Mouse (Mus musculus) intestine, embryonic 14.5 days (tissue): Measurements from ENCODE around the gene Zfyve19. TPM values are rescaled to one million over a fixed set of nuclear protein-coding genes. Genes with fewer than 3 reads are reported as not detected.

Source experiments
- ATAC-seq: fragments of 200-750 bp; cut with Nextera tagmentation; replicated peaks from 2 replicates; pipeline ENCODE4 v1.8.0; 2017; ENCODE audit warnings: low read depth, moderate number of reproducible peaks, moderate TSS enrichment, moderate library complexity; ENCODE audit not compliant: low FRiP score, low TSS enrichment
- DNase-seq: peaks from one replicate; pipeline ENCODE4 v3.0.0-alpha.2; 2018; ENCODE audit warnings: low spot score
- H3K27ac ChIP-seq: fragments of 300-500 bp; sonication (generic); 2 replicates; pipeline ENCODE4 v1.5.1; 2014; ENCODE audit warnings: low read depth, mild to moderate bottlenecking, control low read depth
- H3K27me3 ChIP-seq: fragments of 300-500 bp; sonication (generic); replicated peaks from 2 replicates; pipeline ENCODE4 v1.6.1; 2014; ENCODE audit warnings: low read length, control low read depth; ENCODE audit not compliant: control insufficient read depth, insufficient read depth
- H3K36me3 ChIP-seq: fragments of 300-500 bp; sonication (generic); 2 replicates; pipeline ENCODE4 v1.6.1; 2014; ENCODE audit warnings: low read length, control low read depth; ENCODE audit not compliant: control insufficient read depth, insufficient read depth
- H3K4me1 ChIP-seq: fragments of 300-500 bp; sonication (generic); replicated peaks from 2 replicates; pipeline ENCODE4 v1.6.1; 2014; ENCODE audit warnings: low read length, control low read depth, mixed read lengths; ENCODE audit not compliant: control insufficient read depth, insufficient read depth
- H3K4me2 ChIP-seq: fragments of 300-500 bp; sonication (generic); 2 replicates; pipeline ENCODE4 v1.6.1; 2014; ENCODE audit warnings: low read length
- H3K4me3 ChIP-seq: fragments of 300-500 bp; sonication (generic); 2 replicates; pipeline ENCODE4 v1.5.1; 2014; ENCODE audit warnings: low read depth, low read length, control low read depth, mixed read lengths
- H3K9ac ChIP-seq: fragments of 300-500 bp; sonication (generic); 2 replicates; pipeline ENCODE4 v1.6.1; 2014; ENCODE audit warnings: mild to moderate bottlenecking, low read length
- H3K9me3 ChIP-seq: fragments of 300-500 bp; sonication (generic); 2 replicates; pipeline ENCODE4 v1.6.1; 2016; ENCODE audit warnings: low read length, control low read depth; ENCODE audit not compliant: control insufficient read depth
- WGBS: fragments of 180-500 bp; shearing (Covaris S2); extraction: QIAGEN DNeasy Blood & Tissue Kit; methylation state at CpG from one replicate; pipeline ENCODE4 v1.1.7; 2014; 5-methylcytosine and 5-hydroxymethylcytosine counted together
- polyA plus RNA-seq: library from polyadenylated mRNA; unstranded; fragments of >200 nt; fragmentation: Nextera tagmentation; extraction: Ambion mirVana; gene quantifications from 2 replicates; pipeline ENCODE4 v1.2.1, GENCODE M21; 2014

Zfyve19 gene
- polyA plus RNA-seq, 1 experiment from 2014 or later: 44.2 TPM

- no peak for DNase-seq
- ATAC-seq: no peak
- Histone ChIP-seq H3K36me3 (peaks cover 39% of the 10 kb centered on the region), H3K9me3 (no peaks in the 10 kb centered on the region), H3K27me3 (no peaks in the 10 kb centered on the region), H3K9ac (no peak overlapping the region), H3K4me3 (no peak overlapping the region), H3K27ac (no peak overlapping the region), H3K4me2 (no peak overlapping the region), H3K4me1 (no peaks in the 10 kb centered on the region)
- WGBS: 86% methylated on average over 7 of the region's 7 CpGs
Measured at GRCm38 (mm10) chr2:119182914-119183313, 25.5 kb upstream of the Zfyve19 start.

GRCm38 (mm10) chr2:119189029-119189710 lies 19.2 kb upstream of the Zfyve19 start:
- DNase-seq: peak; percentile 98
- Histone ChIP-seq H3K9me3 (no peaks in the 10 kb centered on the region), H3K9ac (no peak overlapping the region), H3K4me2 (peak overlapping the region; percentile 63), H3K27me3 (no peaks in the 10 kb centered on the region), H3K4me3 (peak overlapping the region; percentile 23), H3K27ac (no peak overlapping the region), H3K4me1 (peaks cover 3% of the 10 kb centered on the region; the same call in 1 of the 2 replicates), H3K36me3 (peaks cover 6% of the 10 kb centered on the region)
- 6% methylated on average over 15 of the region's 15 CpGs for WGBS
- peak; percentile 84 for ATAC-seq

GRCm38 (mm10) chr2:119190969-119191368 lies 17.4 kb upstream of the Zfyve19 start:
- no peak overlapping the region for H3K9ac ChIP-seq
- H3K4me1 ChIP-seq: peaks cover 3% of the 10 kb centered on the region; the same call in 1 of the 2 replicates
- DNase-seq: no peak
- no peaks in the 10 kb centered on the region for H3K36me3 ChIP-seq
- no peak for ATAC-seq
- H3K27me3 ChIP-seq: no peaks in the 10 kb centered on the region
- no peak overlapping the region for H3K4me2 ChIP-seq
- no peak overlapping the region for H3K27ac ChIP-seq
- no peaks in the 10 kb centered on the region for H3K9me3 ChIP-seq
- 80% methylated on average over 5 of the region's 5 CpGs for WGBS
- no peak overlapping the region for H3K4me3 ChIP-seq

GRCm38 (mm10) chr2:119194140-119194539 lies 14.3 kb upstream of the Zfyve19 start:
- 85% methylated on average over 5 of the region's 5 CpGs for WGBS
- Histone ChIP-seq H3K36me3 (no peaks in the 10 kb centered on the region), H3K4me3 (no peak overlapping the region), H3K27me3 (no peaks in the 10 kb centered on the region), H3K27ac (no peak overlapping the region), H3K9me3 (no peaks in the 10 kb centered on the region), H3K9ac (no peak overlapping the region), H3K4me2 (no peak overlapping the region), H3K4me1 (peaks cover 1% of the 10 kb centered on the region; the same call in 1 of the 2 replicates)
- DNase-seq (no peak), ATAC-seq (no peak)

- ATAC-seq (no peak), DNase-seq (no peak)
- Histone ChIP-seq H3K36me3 (no peaks in the 10 kb centered on the region), H3K27ac (no peak overlapping the region), H3K4me1 (no peaks in the 10 kb centered on the region), H3K9ac (no peak overlapping the region), H3K4me2 (no peak overlapping the region), H3K4me3 (no peak overlapping the region), H3K9me3 (no peaks in the 10 kb centered on the region), H3K27me3 (no peaks in the 10 kb centered on the region)
- 50% methylated on average over 4 of the region's 4 CpGs for WGBS
Measured at GRCm38 (mm10) chr2:119196316-119197108, 11.9 kb upstream of the Zfyve19 start.

GRCm38 (mm10) chr2:119197493-119197892 lies 10.9 kb upstream of the Zfyve19 start:
- H3K36me3 ChIP-seq: no peaks in the 10 kb centered on the region
- no peak for ATAC-seq
- no peak for DNase-seq
- WGBS: 77% methylated on average over 1 of the region's 1 CpGs
- no peak overlapping the region for H3K9ac ChIP-seq
- no peak overlapping the region for H3K27ac ChIP-seq
- H3K4me2 ChIP-seq: no peak overlapping the region
- no peak overlapping the region for H3K4me3 ChIP-seq
- no peaks in the 10 kb centered on the region for H3K9me3 ChIP-seq
- H3K4me1 ChIP-seq: no peaks in the 10 kb centered on the region
- no peaks in the 10 kb centered on the region for H3K27me3 ChIP-seq

- no peaks in the 10 kb centered on the region for H3K27me3 ChIP-seq
- H3K4me3 ChIP-seq: no peak overlapping the region
- H3K36me3 ChIP-seq: no peaks in the 10 kb centered on the region
- H3K27ac ChIP-seq: no peak overlapping the region
- ATAC-seq: no peak
- no peak overlapping the region for H3K9ac ChIP-seq
- H3K9me3 ChIP-seq: no peaks in the 10 kb centered on the region
- no peak for DNase-seq
- WGBS: 29% methylated on average over 1 of the region's 1 CpGs
- peaks cover 2% of the 10 kb centered on the region; the same call in 1 of the 2 replicates for H3K4me1 ChIP-seq
- H3K4me2 ChIP-seq: no peak overlapping the region
Measured at GRCm38 (mm10) chr2:119198049-119198448, 10.4 kb upstream of the Zfyve19 start.

- H3K9me3 ChIP-seq: no peaks in the 10 kb centered on the region
- no peak overlapping the region for H3K4me3 ChIP-seq
- H3K27ac ChIP-seq: no peak overlapping the region
- no peaks in the 10 kb centered on the region for H3K27me3 ChIP-seq
- H3K4me2 ChIP-seq: no peak overlapping the region
- DNase-seq (no peak), ATAC-seq (no peak)
- no peak overlapping the region for H3K9ac ChIP-seq
- no peaks in the 10 kb centered on the region for H3K36me3 ChIP-seq
- H3K4me1 ChIP-seq: peaks cover 7% of the 10 kb centered on the region
- WGBS: 60% methylated on average over 3 of the region's 3 CpGs
Measured at GRCm38 (mm10) chr2:119198934-119199333, 9.5 kb upstream of the Zfyve19 start.
